Mouse (Mus musculus) lung, adult 2 months (tissue): ENCODE results near the gene Taf1c. TPM values are rescaled to one million over a fixed set of nuclear protein-coding genes. Genes with fewer than 3 reads are reported as not detected.

Experiments used
- DNase-seq: peaks from one replicate; pipeline ENCODE4 v3.0.0; 2022
- H3K4me1 ChIP-seq: fragments of 200-500 bp; 2 replicates; pipeline ENCODE4 v1.6.1; 2011; ENCODE audit warnings: low read length; ENCODE audit not compliant: control insufficient read depth, insufficient read depth
- H3K4me3 ChIP-seq: fragments of 200-500 bp; replicated peaks from 2 replicates; pipeline ENCODE3; 2011; ENCODE audit warnings: low read depth, mild to moderate bottlenecking, control low read depth, low read length; ENCODE audit errors: extremely low read depth
- CTCF ChIP-seq: fragments of 200-500 bp; IDR thresholded peaks from 2 replicates; pipeline ENCODE4 v1.5.1; 2011; ENCODE audit warnings: mild to moderate bottlenecking, low read length, control low read depth; ENCODE audit not compliant: insufficient read depth
- POLR2A ChIP-seq: fragments of 200-500 bp; IDR thresholded peaks from 2 replicates; pipeline ENCODE4 v1.6.1; 2011; ENCODE audit warnings: low read depth, mild to moderate bottlenecking, control low read depth, low read length, borderline replicate concordance; ENCODE audit errors: extremely low read depth
- WGBS: fragments of 180-500 bp; shearing (Covaris S2); methylation state at CpG from one replicate; pipeline ENCODE4 v1.1.7; 2018; 5-methylcytosine and 5-hydroxymethylcytosine counted together
- polyA plus RNA-seq: library from polyadenylated mRNA; depleted of rRNA; stranded (reverse); fragments of >200 nt; gene quantifications from 2 replicates; pipeline ENCODE4 v1.2.3, GENCODE M21; 2012

Taf1c gene
- polyA plus RNA-seq, 1 experiment = 17.6 TPM

DNA sequence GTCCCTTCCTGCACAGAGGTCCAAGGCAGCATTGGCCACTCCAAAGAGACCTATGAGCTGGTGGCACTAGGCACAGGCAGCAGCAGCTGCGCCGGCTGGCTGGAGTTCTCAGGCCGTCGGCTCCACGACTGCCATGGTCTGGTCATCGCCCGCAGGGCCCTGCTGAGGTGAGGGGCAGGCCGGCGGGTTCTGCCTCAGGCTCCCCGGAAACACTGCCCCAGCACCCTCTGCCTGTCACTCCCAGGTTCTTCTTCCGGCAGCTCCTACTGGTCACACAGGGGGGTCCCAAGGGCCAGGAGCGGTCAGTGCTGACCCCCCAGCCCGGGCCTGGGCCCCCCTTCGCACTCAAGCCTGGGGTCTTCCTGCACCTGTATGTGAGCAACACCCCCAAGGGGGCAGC is 10.1 kb upstream of the Taf1c start:
- WGBS = 76% methylated on average over 14 of the region's 14 CpGs
- Histone ChIP-seq H3K4me1 (no peaks in the 10 kb centered on the region), H3K4me3 (no peak overlapping the region)
- no peak for DNase-seq
- TF ChIP-seq POLR2A (no peak), CTCF (no peak)

DNA sequence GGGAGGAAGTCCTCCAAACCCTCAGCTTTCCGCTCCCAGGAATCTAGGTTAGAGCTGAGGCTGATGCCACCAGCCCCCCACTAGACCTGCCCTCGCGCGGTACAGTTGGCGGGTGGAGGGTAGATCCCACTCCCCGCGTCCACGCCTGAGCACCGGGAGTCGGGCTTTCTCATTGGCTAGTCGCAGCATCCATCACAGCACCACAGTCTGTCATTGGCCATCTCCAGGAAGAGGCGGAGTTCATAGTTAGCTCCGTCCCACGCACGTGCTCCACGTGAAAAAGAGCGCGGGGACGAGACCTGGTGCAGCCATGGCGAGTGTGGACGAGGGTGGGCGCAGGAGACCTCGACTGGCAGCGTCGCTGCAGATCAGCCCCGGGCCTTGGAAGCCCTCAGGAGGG is 7.4 kb upstream of the Taf1c start, which contains the start of gene Adad2:
Adad2 (plus strand) TSS at position 277 of the 400 bp plus-strand sequence.
- no peaks in the 10 kb centered on the region for H3K4me1 ChIP-seq
- TF ChIP-seq CTCF (no peak), POLR2A (no peak)
- no peak for DNase-seq
- no peak within 1 kb of the TSS for H3K4me3 ChIP-seq
- 81% methylated on average over 26 of the region's 26 CpGs for WGBS

DNA sequence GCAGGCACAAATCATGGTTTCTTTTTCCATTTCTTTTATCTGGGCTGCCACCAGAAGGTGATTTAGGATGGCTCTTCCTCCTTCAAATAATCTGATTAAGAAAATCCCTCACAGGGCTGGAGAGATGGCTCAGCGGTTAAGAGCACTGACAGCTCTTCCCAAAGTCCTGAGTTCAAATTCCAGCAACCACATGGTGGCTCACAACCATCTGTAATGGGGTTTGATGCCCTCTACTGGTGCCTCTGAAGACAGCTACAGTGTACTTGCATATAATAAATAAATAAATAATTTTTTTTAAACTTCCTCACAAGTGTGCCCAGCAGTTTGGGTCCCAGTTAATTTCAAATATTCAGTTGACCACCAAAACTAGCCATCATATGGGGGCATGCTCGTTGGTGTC is 1.2 kb upstream of the Taf1c start:
- WGBS = 70% methylated on average over 2 of the region's 2 CpGs
- DNase-seq = no peak
- Histone ChIP-seq H3K4me1 (no peaks in the 10 kb centered on the region), H3K4me3 (no peak overlapping the region)
- TF ChIP-seq POLR2A (no peak), CTCF (no peak)

DNA sequence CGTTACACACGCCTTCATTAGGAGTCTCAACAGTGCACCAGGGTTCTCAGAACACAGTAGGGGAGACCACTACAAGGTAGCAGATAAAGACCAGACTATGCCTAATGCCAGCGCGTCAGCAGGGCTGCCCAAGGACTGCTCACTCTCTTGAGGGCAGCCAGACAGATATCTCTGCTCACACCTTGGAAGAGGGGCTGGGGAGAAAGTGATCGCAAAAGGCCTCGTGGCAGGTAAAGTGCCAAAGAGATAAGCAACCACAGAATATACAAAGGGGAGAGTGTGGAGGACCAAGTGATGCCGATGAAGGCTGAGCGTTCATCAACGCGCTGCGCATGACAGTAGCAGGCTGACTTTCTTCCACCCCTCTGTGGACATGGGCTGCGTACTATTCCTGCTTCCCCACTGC is 621 bp downstream of the Taf1c start:
- peak overlapping the region; percentile 56 for H3K4me3 ChIP-seq
- no peak for DNase-seq
- no peaks in the 10 kb centered on the region for H3K4me1 ChIP-seq
- TF ChIP-seq POLR2A (no peak), CTCF (no peak)
- 24% methylated on average over 12 of the region's 12 CpGs for WGBS

DNA sequence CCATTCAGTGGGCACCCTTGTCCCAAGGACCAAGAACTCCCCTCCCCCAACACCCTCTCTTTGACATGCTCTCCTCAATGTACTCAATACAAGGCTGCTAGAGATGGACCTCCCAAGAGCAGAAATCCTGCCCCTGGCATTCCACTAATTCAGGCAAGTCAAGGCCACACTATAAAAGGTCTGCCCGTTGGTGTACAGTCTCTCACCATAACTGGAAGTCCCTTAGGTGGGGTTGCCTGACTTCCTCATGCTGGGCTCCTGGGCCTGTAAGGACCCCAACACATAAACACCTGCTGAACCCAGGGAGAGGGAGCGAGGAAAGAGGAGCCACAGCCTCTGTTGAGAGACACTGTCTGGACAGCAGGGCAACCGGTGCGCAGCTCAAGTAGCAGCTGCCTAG is 1.3 kb downstream of the Taf1c start:
- TF ChIP-seq POLR2A (no peak), CTCF (no peak)
- no peak for DNase-seq
- 87% methylated on average over 4 of the region's 4 CpGs for whole genome bisulfite sequencing
- H3K4me1 ChIP-seq = no peaks in the 10 kb centered on the region
- no peak overlapping the region for H3K4me3 ChIP-seq

DNA sequence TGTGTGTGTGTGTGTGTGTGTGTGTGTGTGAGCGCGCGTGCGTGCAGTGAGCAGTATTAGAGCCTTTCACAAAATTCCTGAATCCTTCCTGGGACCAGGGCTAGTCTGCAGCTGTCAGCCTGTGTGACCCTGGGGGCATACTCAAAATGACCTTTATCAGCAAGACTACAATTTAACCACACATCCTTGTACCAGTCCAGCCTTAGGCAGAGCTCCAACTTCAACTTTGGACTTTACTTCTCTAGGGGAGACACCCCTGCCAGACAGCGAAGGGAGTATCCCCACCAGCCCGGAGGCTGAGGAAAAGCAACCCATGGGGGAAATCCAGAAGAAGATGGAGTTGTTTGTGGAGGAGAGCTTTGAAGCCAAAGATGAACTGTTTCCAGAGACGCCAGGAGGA is 13.6 kb downstream of the Taf1c start:
- DNase-seq = no peak
- no peaks in the 10 kb centered on the region for H3K4me1 ChIP-seq
- no peak overlapping the region for H3K4me3 ChIP-seq
- no peak for TF ChIP-seq POLR2A
- no peak for TF ChIP-seq CTCF
- 91% methylated on average over 7 of the region's 7 CpGs for WGBS

DNA sequence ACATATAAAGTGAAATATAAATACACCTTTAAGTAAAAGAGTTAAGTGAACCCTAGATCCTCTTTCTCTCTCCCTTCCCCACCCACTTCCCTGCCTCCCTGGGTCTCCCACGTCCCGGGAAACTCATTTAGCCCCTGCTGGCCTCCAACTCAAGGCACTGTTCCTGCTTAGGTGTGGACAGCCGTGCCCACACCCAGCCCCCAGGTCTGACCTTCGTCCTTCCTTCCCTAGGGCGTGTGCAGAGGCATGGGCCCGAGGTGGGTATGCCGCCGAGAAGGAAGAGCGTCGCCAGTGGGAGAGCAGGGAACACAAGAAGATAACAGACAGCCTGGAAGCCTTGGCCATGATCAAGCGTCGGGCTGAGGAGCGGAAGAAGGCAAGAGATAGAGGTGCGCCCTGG is 14.7 kb downstream of the Taf1c start:
- peaks cover 3% of the 10 kb centered on the region for H3K4me1 ChIP-seq
- no peak overlapping the region for H3K4me3 ChIP-seq
- no peak for DNase-seq
- 65% methylated on average over 14 of the region's 14 CpGs for WGBS
- TF ChIP-seq CTCF = no peak
- no peak for TF ChIP-seq POLR2A

DNA sequence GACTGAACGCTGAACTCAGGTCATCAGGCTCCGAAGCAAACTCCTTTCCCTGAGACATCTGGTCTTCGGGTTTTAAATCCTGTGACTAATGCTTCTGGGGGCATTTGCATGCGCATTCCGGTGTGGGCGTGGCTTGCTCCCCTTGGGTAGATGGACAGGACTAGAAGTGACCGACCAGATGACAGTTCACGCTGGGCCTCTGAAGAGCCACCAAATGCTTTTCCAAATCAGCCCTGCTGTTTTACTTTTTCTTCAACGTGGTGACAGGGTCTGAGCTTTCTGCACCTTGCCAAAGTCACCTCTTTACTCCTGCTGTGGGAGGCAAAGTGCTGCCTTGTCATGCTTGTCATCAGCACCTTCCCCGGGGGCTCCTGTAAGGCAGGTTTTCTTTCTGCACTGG is 16.2 kb downstream of the Taf1c start:
- TF ChIP-seq POLR2A (no peak), CTCF (no peak)
- 32% methylated on average over 10 of the region's 10 CpGs for WGBS
- Histone ChIP-seq H3K4me1 (peaks cover 3% of the 10 kb centered on the region), H3K4me3 (no peak overlapping the region)
- DNase-seq = no peak

DNA sequence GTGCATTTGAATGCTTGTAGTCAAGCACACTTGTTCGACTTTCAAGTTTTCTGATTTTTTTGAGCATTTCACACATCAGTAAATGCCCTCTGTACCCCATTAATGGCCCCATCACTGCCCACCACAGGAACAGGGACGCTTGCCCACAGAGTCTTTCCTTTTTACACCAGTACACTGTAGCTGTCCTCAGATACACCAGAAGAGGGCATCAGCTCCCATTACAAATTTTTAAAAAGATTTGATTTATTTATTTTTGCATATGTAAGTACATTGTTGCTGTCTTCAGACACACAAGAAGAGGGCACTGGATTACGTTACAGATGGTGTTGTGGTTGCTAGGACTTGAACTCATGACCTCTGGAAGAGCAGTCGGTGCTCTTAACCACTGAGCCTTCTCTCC is 16.7 kb downstream of the Taf1c start:
- peaks cover 3% of the 10 kb centered on the region for H3K4me1 ChIP-seq
- WGBS = 67% methylated on average over 4 of the region's 4 CpGs

DNA sequence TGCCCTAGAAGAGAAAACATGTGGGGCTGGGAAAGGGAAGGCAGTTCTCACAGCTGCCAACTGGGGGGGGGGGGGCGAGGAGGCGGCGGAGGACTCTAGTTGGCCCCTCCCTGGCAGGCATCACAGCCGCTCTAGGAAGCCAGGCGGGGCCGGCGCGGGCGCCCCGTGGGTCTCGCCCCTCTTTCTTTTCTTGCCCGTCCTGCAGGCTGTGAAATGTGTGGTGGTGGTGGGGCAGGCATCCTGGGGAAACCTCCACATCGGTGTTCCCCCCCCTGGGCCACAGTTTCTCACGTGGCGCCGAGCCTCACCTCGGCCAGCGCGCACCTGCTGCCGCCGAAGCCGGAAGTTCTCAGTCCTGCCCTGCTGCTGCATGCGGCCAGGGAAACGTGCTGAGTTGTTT is 19.1 kb downstream of the Taf1c start:
- H3K4me3 ChIP-seq = peak overlapping the region; percentile 55
- peaks cover 3% of the 10 kb centered on the region for H3K4me1 ChIP-seq
- DNase-seq = no peak
- 7% methylated on average over 24 of the region's 24 CpGs for WGBS
- TF ChIP-seq CTCF (no peak), POLR2A (no peak)

More for the DNA sequence above, 16.7 kb downstream of the Taf1c start:
- no peak for DNase-seq
- TF ChIP-seq POLR2A = no peak
- no peak for TF ChIP-seq CTCF
- H3K4me3 ChIP-seq = no peak overlapping the region
